Mouse (Mus musculus) testis, adult 2 months (tissue): ENCODE results near the gene Frmd5.

Experiments
- CTCF ChIP-seq: fragments of 200-500 bp; IDR thresholded peaks from 2 replicates; pipeline ENCODE4 v1.5.1; 2012; ENCODE audit warnings: low read depth, mild to moderate bottlenecking, inconsistent platforms, low read length, moderate library complexity; ENCODE audit not compliant: control insufficient read depth, insufficient read depth, insufficient replicate concordance
- POLR2A ChIP-seq: fragments of 200-500 bp; IDR thresholded peaks from 2 replicates; pipeline ENCODE4 v1.6.1; 2012; ENCODE audit warnings: low read depth, mild to moderate bottlenecking, inconsistent platforms, low read length, moderate library complexity; ENCODE audit not compliant: control insufficient read depth

GRCm38 (mm10) chr2:121675136-121675535 is 131.8 kb downstream of the Frmd5 start:
- TF ChIP-seq CTCF (no peak), POLR2A (no peak)
